Mouse (Mus musculus) thymus, adult 2 months (tissue): ENCODE results near the gene Ninj1.

Source experiments
- CTCF ChIP-seq: fragments of 200-500 bp; IDR thresholded peaks from 2 replicates; pipeline ENCODE4 v1.5.1; 2012; ENCODE audit warnings: mild to moderate bottlenecking, control low read depth, low read length, moderate library complexity, borderline replicate concordance; ENCODE audit not compliant: control insufficient read depth, poor library complexity, insufficient read depth; ENCODE audit errors: extremely low read depth
- POLR2A ChIP-seq: fragments of 200-500 bp; IDR thresholded peaks from 2 replicates; pipeline ENCODE4 v1.6.1; 2012; ENCODE audit warnings: mild to moderate bottlenecking, low read length, control low read depth, moderate library complexity; ENCODE audit not compliant: control insufficient read depth, poor library complexity, insufficient read depth; ENCODE audit errors: extremely low read depth

GRCm38 (mm10) chr13:49154621-49155020 lies 32.7 kb upstream of the Ninj1 start:
- TF ChIP-seq POLR2A (no peak), CTCF (no peak)
